Mouse (Mus musculus): ENCODE results near the gene Large1. TPM values are rescaled to one million over a fixed set of nuclear protein-coding genes. Genes with fewer than 3 reads are reported as not detected.

Large1 gene
- polyA plus RNA-seq, 1 experiment from 2014 or later, result 4.9 TPM

DNA sequence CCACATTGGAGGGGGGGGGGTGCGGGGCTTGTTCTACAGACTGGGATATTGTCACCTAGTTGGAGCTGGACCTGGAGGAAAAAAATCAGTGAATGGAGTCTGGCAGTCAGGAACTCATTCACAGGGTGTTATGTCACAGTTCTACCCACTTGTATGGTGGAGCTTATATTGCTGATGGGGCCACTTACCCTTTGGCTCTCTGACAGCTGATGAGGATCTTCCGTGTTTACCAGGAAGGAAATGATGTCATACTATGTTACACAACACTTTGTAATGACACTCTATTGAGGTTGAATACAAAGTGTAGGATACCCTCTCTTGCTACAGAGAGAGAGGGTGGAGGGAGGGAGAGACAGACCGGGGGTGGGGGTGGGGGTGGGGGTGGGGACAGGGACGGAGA is 517.5 kb downstream of the Large1 start:
- H3K4me2 ChIP-seq (ENCODE audit: low read depth, low read length), result no peak overlapping the region
- H3K9me3 ChIP-seq (replicated peaks; ENCODE audit: control insufficient read depth, low read length), result no peaks in the 10 kb centered on the region
- H3K4me1 ChIP-seq (ENCODE audit: control insufficient read depth, insufficient read depth, low read length), result no peaks in the 10 kb centered on the region
- WGBS, result 72% methylated on average over 4 of the region's 4 CpGs
- no peak overlapping the region for H3K4me3 ChIP-seq (replicated peaks; ENCODE audit: low read length)
- no peaks in the 10 kb centered on the region for H3K36me3 ChIP-seq (ENCODE audit: control insufficient read depth, insufficient read depth, low read length)
- H3K27me3 ChIP-seq (ENCODE audit: control insufficient read depth, insufficient read depth, low read length), result no peaks in the 10 kb centered on the region
- ATAC-seq (ENCODE audit: insufficient read depth, low FRiP score), result 0 out of 2 replicates have a peak, but pooled peaks have one; percentile 16
- H3K27ac ChIP-seq (ENCODE audit: low read length), result no peak overlapping the region
- H3K9ac ChIP-seq (ENCODE audit: low read length), result no peak overlapping the region

DNA sequence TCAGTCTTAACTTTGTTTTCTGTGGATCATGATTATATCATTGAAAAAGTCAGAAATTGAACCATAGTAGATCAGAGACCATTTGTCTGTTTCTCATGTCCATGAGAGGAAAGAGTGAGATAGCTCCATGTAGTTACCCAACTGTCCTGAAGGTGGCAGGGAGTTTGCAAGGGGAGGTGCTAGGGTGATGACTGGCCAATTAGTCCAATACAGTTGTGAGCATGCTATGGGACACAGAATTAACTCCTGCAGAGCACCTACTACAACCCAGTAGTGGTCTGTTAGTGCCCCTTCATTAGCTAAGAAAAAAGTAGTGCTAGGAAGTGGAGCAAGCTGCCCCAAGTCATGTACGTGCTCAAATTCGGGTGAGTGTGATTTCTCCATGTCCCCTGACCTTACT is 520.2 kb downstream of the Large1 start:
- Histone ChIP-seq H3K9ac (ENCODE audit: low read length) (no peak overlapping the region), H3K9me3 (replicated peaks; ENCODE audit: control insufficient read depth, low read length) (no peaks in the 10 kb centered on the region), H3K27ac (ENCODE audit: low read length) (no peak overlapping the region), H3K27me3 (ENCODE audit: control insufficient read depth, insufficient read depth, low read length) (no peaks in the 10 kb centered on the region), H3K4me1 (ENCODE audit: control insufficient read depth, insufficient read depth, low read length) (no peaks in the 10 kb centered on the region), H3K4me2 (ENCODE audit: low read depth, low read length) (no peak overlapping the region), H3K4me3 (replicated peaks; ENCODE audit: low read length) (no peak overlapping the region), H3K36me3 (ENCODE audit: control insufficient read depth, insufficient read depth, low read length) (no peaks in the 10 kb centered on the region)
- ATAC-seq (ENCODE audit: insufficient read depth, low FRiP score), result no peak
- WGBS, result 83% methylated on average over 2 of the region's 2 CpGs

DNA sequence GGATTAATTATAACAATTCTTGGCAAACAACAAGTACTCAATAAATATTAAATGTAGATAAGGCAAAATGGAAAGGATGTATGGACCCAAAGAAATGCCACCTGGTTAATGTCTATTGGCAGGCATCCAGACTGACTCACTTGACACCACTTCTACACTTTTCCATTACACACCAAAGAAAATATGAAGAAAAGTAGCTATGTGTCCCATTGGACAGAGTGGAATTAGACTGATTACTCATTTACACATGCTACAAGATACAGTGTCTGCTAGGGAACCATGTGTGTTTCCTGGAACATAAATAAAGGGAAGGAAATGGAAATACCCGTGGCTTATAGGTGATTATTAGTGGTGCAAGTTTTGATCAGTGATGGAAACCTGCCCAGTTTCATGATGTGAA is 521.0 kb downstream of the Large1 start:
- H3K9ac ChIP-seq (ENCODE audit: low read length), result no peak overlapping the region
- H3K4me2 ChIP-seq (ENCODE audit: low read depth, low read length), result no peak overlapping the region

DNA sequence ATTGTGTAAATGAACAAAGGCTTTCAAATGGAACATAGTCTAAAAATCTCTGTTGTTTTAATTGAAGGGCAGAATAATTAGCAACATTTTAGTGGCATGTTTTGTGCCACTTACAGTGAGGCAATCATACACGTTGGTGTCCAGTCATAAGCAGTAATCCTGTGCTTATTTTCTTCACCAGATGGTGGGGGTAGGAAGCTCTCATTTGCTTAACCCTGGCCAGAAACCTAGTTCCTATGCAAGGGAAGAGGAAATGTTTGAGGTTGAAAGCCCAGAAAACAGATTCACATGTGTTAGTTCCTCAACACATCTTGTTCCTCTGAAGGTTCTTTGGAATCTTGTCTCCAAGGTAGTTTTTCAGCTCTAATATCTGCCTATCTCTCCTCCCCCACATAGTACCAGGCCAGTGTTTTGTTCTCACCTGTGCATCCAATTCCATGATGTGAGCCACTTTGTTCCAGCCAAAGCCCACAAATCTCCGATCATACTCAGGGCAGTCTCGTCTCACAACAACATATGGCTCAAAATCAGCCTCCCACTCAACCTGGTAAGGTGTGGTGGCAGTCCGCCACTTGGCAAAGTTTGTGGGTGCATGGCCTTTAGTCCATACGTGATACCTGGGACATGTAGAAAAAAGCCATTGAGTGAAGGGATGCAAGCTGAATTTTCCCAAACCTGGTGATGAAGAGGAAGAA is 535.5 kb downstream of the Large1 start:
- Histone ChIP-seq H3K27me3 (ENCODE audit: control insufficient read depth, insufficient read depth, low read length) (no peaks in the 10 kb centered on the region), H3K27ac (ENCODE audit: low read length) (no peak overlapping the region), H3K9ac (ENCODE audit: low read length) (no peak overlapping the region), H3K4me2 (ENCODE audit: low read depth, low read length) (no peak overlapping the region), H3K4me1 (ENCODE audit: control insufficient read depth, insufficient read depth, low read length) (no peaks in the 10 kb centered on the region), H3K9me3 (replicated peaks; ENCODE audit: control insufficient read depth, low read length) (no peaks in the 10 kb centered on the region), H3K36me3 (ENCODE audit: control insufficient read depth, insufficient read depth, low read length) (no peaks in the 10 kb centered on the region), H3K4me3 (replicated peaks; ENCODE audit: low read length) (no peak overlapping the region)
- no peak for ATAC-seq (ENCODE audit: insufficient read depth, low FRiP score)
- WGBS, result 84% methylated on average over 5 of the region's 5 CpGs

More for the DNA sequence above, 521.0 kb downstream of the Large1 start:
- Histone ChIP-seq H3K4me3 (replicated peaks; ENCODE audit: low read length) (no peak overlapping the region), H3K4me1 (ENCODE audit: control insufficient read depth, insufficient read depth, low read length) (no peaks in the 10 kb centered on the region), H3K9me3 (replicated peaks; ENCODE audit: control insufficient read depth, low read length) (no peaks in the 10 kb centered on the region), H3K27me3 (ENCODE audit: control insufficient read depth, insufficient read depth, low read length) (no peaks in the 10 kb centered on the region), H3K36me3 (ENCODE audit: control insufficient read depth, insufficient read depth, low read length) (no peaks in the 10 kb centered on the region), H3K27ac (ENCODE audit: low read length) (no peak overlapping the region)
- ATAC-seq (ENCODE audit: insufficient read depth, low FRiP score), result peak; percentile 80
- 45% methylated on average over 1 of the region's 1 CpGs for WGBS

DNA sequence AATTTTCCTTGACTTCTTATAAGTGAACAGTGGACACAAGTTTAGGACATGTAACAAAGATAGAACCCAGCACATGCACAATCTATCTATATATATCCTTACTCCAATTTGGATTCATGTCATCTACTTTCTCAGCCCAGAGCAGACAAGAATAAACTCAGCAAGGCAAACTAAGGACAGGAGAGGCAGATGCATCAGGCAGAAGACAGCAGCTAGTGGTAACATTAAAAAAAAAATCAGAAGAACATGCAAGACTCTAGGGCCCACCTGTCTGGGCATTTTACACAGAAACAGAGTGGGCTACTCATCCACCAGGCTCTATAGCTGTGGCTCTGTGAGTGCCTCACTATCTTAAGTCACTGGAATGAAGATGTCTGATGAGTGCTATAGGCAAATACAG is 536.7 kb downstream of the Large1 start:
- Histone ChIP-seq H3K9ac (ENCODE audit: low read length) (no peak overlapping the region), H3K27me3 (ENCODE audit: control insufficient read depth, insufficient read depth, low read length) (no peaks in the 10 kb centered on the region), H3K4me3 (replicated peaks; ENCODE audit: low read length) (no peak overlapping the region), H3K4me1 (ENCODE audit: control insufficient read depth, insufficient read depth, low read length) (no peaks in the 10 kb centered on the region), H3K36me3 (ENCODE audit: control insufficient read depth, insufficient read depth, low read length) (no peaks in the 10 kb centered on the region), H3K4me2 (ENCODE audit: low read depth, low read length) (no peak overlapping the region), H3K9me3 (replicated peaks; ENCODE audit: control insufficient read depth, low read length) (no peaks in the 10 kb centered on the region), H3K27ac (ENCODE audit: low read length) (no peak overlapping the region)
- ATAC-seq (ENCODE audit: insufficient read depth, low FRiP score), result no peak

DNA sequence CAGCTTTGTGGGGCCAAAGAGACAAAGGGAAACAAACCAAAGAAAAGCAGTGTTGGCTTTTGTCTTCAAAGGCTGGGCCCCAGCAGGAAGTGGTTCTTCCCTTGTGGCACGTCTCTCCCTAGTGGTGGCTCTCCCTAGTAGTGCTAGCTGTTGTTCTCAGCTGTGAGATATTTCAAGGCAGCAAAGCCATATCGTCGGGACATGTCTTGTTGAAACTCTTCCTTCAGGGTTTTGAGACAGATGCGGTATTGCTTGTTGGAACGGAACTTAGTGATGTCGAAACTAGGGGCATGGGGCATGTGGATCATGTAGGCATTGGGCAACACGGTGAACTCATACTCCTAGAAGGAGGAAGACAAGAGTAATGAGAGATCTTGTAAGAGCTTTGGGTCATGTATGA is 537.7 kb downstream of the Large1 start:
- no peak overlapping the region for H3K9ac ChIP-seq (ENCODE audit: low read length)
- H3K36me3 ChIP-seq (ENCODE audit: control insufficient read depth, insufficient read depth, low read length), result no peaks in the 10 kb centered on the region
- H3K9me3 ChIP-seq (replicated peaks; ENCODE audit: control insufficient read depth, low read length), result no peaks in the 10 kb centered on the region
- 84% methylated on average over 7 of the region's 7 CpGs for WGBS
- no peak for ATAC-seq (ENCODE audit: insufficient read depth, low FRiP score)
- no peak overlapping the region for H3K27ac ChIP-seq (ENCODE audit: low read length)
- H3K4me2 ChIP-seq (ENCODE audit: low read depth, low read length), result no peak overlapping the region
- H3K27me3 ChIP-seq (ENCODE audit: control insufficient read depth, insufficient read depth, low read length), result no peaks in the 10 kb centered on the region
- no peaks in the 10 kb centered on the region for H3K4me1 ChIP-seq (ENCODE audit: control insufficient read depth, insufficient read depth, low read length)
- H3K4me3 ChIP-seq (replicated peaks; ENCODE audit: low read length), result no peak overlapping the region

DNA sequence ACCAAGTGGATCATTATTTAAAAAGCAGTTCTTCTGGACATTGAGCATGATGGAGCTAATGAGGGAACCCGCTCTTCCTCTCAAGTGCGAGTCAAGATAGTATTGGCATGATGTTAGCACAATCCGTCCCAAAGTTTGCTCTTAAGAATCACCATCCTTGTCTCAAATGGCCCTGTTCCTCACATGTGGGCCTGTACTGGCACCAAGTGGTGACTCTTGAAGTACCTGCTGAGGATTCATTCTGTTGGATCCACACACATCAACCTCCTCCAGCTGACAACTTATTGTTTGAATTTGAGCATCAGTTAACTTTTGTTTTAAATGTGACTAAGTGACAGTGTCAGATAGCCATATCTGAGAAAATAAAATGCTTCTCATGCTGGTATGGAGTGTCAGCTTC is 540.6 kb downstream of the Large1 start:
- no peak overlapping the region for H3K9ac ChIP-seq (ENCODE audit: low read length)
- 91% methylated on average over 3 of the region's 3 CpGs for WGBS

DNA sequence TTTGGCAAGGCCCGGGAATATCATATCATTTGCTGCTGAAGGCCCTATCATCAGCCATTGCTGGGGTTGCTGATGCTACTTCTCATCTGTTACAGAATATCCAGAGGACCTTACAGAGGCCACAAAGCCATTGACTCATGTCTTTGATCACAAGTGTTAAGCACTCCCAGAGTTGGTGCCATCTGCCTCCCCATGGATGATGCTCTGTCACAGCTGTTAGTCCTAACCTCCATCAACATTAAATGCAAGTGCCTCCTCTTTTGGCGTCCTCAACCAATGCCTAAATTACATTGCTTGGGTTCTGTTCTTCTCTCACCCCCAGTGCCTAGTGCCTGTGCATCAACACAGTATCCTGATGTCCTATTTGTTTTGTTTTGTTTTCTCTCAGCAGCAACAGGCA is 551.8 kb downstream of the Large1 start:
- WGBS, result 82% methylated on average over 2 of the region's 2 CpGs
- Histone ChIP-seq H3K4me2 (ENCODE audit: low read depth, low read length) (no peak overlapping the region), H3K9me3 (replicated peaks; ENCODE audit: control insufficient read depth, low read length) (no peaks in the 10 kb centered on the region), H3K27ac (ENCODE audit: low read length) (no peak overlapping the region), H3K4me3 (replicated peaks; ENCODE audit: low read length) (no peak overlapping the region), H3K36me3 (ENCODE audit: control insufficient read depth, insufficient read depth, low read length) (no peaks in the 10 kb centered on the region), H3K9ac (ENCODE audit: low read length) (no peak overlapping the region), H3K27me3 (ENCODE audit: control insufficient read depth, insufficient read depth, low read length) (no peaks in the 10 kb centered on the region), H3K4me1 (ENCODE audit: control insufficient read depth, insufficient read depth, low read length) (no peaks in the 10 kb centered on the region)
- no peak for ATAC-seq (ENCODE audit: insufficient read depth, low FRiP score)

More for the DNA sequence above, 540.6 kb downstream of the Large1 start:
- H3K27ac ChIP-seq (ENCODE audit: low read length), result no peak overlapping the region
- no peaks in the 10 kb centered on the region for H3K9me3 ChIP-seq (replicated peaks; ENCODE audit: control insufficient read depth, low read length)
- no peaks in the 10 kb centered on the region for H3K27me3 ChIP-seq (ENCODE audit: control insufficient read depth, insufficient read depth, low read length)
- no peak for ATAC-seq (ENCODE audit: insufficient read depth, low FRiP score)
- no peak overlapping the region for H3K4me3 ChIP-seq (replicated peaks; ENCODE audit: low read length)
- no peak overlapping the region for H3K4me2 ChIP-seq (ENCODE audit: low read depth, low read length)
- H3K4me1 ChIP-seq (ENCODE audit: control insufficient read depth, insufficient read depth, low read length), result no peaks in the 10 kb centered on the region
- no peaks in the 10 kb centered on the region for H3K36me3 ChIP-seq (ENCODE audit: control insufficient read depth, insufficient read depth, low read length)

DNA sequence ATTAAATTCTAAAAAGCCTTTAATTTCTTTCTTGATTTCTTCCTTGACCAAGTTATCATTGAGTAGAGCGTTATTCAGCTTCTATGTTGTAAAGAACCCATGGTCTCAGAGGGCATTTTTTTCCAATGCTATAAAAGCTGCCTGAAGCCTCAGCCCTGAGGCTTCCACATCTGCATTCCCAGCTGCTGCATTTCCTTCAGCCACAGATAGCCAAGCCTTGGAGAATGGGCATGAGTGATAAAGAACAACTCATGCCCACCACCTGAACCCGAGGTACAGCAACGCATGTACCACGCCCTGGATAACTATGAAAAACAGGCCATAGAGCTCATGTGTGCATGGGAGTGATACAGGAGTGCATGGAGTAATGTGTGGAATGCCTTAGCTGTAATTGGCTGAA is 572.7 kb downstream of the Large1 start:
- Histone ChIP-seq H3K36me3 (ENCODE audit: control insufficient read depth, insufficient read depth, low read length) (no peaks in the 10 kb centered on the region), H3K4me3 (replicated peaks; ENCODE audit: low read length) (no peak overlapping the region), H3K4me2 (ENCODE audit: low read depth, low read length) (no peak overlapping the region), H3K4me1 (ENCODE audit: control insufficient read depth, insufficient read depth, low read length) (no peaks in the 10 kb centered on the region), H3K27ac (ENCODE audit: low read length) (no peak overlapping the region), H3K9me3 (replicated peaks; ENCODE audit: control insufficient read depth, low read length) (no peaks in the 10 kb centered on the region), H3K9ac (ENCODE audit: low read length) (no peak overlapping the region), H3K27me3 (ENCODE audit: control insufficient read depth, insufficient read depth, low read length) (no peaks in the 10 kb centered on the region)
- 91% methylated on average over 4 of the region's 4 CpGs for WGBS
- ATAC-seq (ENCODE audit: insufficient read depth, low FRiP score), result no peak

Data from stomach, embryonic 16.5 days (tissue).